Comparison of ENCODE assay signal across 29 mouse cellular contexts in genomic region chr15:67263313-67263712, GRCm38 (mm10).
DNase-seq lines count a peak whose midpoint lies in the region; ATAC-seq and TF ChIP-seq lines count a peak whose summit lies in the region.
"Had no signal": no experiment of that assay in that cellular context is flagged by ENCODE, and none has a peak within 500 bp of the region (broad histone marks: within the 10 kb centered on the region; RNA-seq: fewer than 3 reads in every experiment).

No protein-coding gene starts in this region.

- H3K9ac ChIP-seq in intestine, embryonic 14.5 days (ENCODE audit: low read length): no peak overlapping the region
- no peak overlapping the region for H3K9ac ChIP-seq in intestine, embryonic 15.5 days
- H3K9ac ChIP-seq in CH12.LX (ENCODE audit: insufficient read depth, low read depth): no peak overlapping the region
- H3K9ac ChIP-seq: embryonic facial prominence, embryonic 15.5 days; forebrain, postnatal 0 days; heart, embryonic 12.5 days; heart, embryonic 15.5 days; hindbrain, embryonic 14.5 days had no signal

- no peak for TF ChIP-seq POLR2A in CH12.LX (IDR thresholded peaks at IDR 0.05; ENCODE audit: low read depth, low read length)

- intact Hi-C loops in gastrocnemius, adult 2 months (cut with DNase I): no loop called here

- peak; percentile 51; the same call in 1 of the 2 replicates for TF ChIP-seq EP300 in CH12.LX (IDR thresholded peaks at IDR 0.05; ENCODE audit: low read length)

- no peak for TF ChIP-seq CTCF in gastrocnemius, adult 2 months (IDR thresholded peaks at IDR 0.05)
- TF ChIP-seq CTCF in CH12.LX (conservative IDR thresholded peaks at IDR 0.05 in 1 of 2, IDR thresholded peaks at IDR 0.05 in 1 of 2; ENCODE audit: low read depth in 2 of 2, low read length in 2 of 2): no peak

- H3K4me2 ChIP-seq in intestine, embryonic 14.5 days (ENCODE audit: low read length): no peak overlapping the region
- no peak overlapping the region for H3K4me2 ChIP-seq in intestine, embryonic 15.5 days (replicated peaks)
- H3K4me2 ChIP-seq in CH12.LX (ENCODE audit: insufficient read depth, low read depth, poor library complexity, severe bottlenecking): no peak overlapping the region
- H3K4me2 ChIP-seq: embryonic facial prominence, embryonic 15.5 days; heart, embryonic 12.5 days; heart, embryonic 15.5 days; hindbrain, embryonic 14.5 days had no signal

- no peaks in the 10 kb centered on the region for H3K27me3 ChIP-seq in intestine, embryonic 14.5 days (replicated peaks; ENCODE audit: control insufficient read depth, insufficient read depth, low read length)
- no peaks in the 10 kb centered on the region for H3K27me3 ChIP-seq in intestine, embryonic 15.5 days (replicated peaks)
- no peaks in the 10 kb centered on the region for H3K27me3 ChIP-seq in CH12.LX (replicated peaks)
- H3K27me3 ChIP-seq: embryonic facial prominence, embryonic 15.5 days; heart, embryonic 12.5 days; heart, embryonic 15.5 days had no signal

- no peaks in the 10 kb centered on the region for H3K79me2 ChIP-seq in CH12.LX (replicated peaks; ENCODE audit: control insufficient read depth, extremely low read depth, insufficient read depth, poor library complexity, severe bottlenecking)

- dilution Hi-C loops in CH12.LX (cut with MboI; ENCODE audit: extremely low pct_ligation_motif_present, extremely low pct_unique_long_range_greater_than_20kb, low sequenced_read_pairs): no loop called here

- H3K4me3 ChIP-seq in gastrocnemius, adult 2 months: no peak overlapping the region
- H3K4me3 ChIP-seq in intestine, embryonic 14.5 days (ENCODE audit: low read depth, low read length): no peak overlapping the region
- H3K4me3 ChIP-seq in intestine, embryonic 15.5 days (replicated peaks): no peak overlapping the region
- no peak overlapping the region for H3K4me3 ChIP-seq in CH12.LX (replicated peaks in 1 of 3; ENCODE audit: low read depth in 2 of 3, low read length in 2 of 3, poor library complexity in 1 of 3)
- H3K4me3 ChIP-seq: embryonic facial prominence, embryonic 15.5 days; heart, embryonic 12.5 days; heart, embryonic 15.5 days; hindbrain, embryonic 10.5 days had no signal

- H3K27ac ChIP-seq in gastrocnemius, adult 2 months: peak overlapping the region; percentile 35
- no peak overlapping the region for H3K27ac ChIP-seq in intestine, embryonic 14.5 days (ENCODE audit: low read depth)
- H3K27ac ChIP-seq in intestine, embryonic 15.5 days: no peak overlapping the region
- no peak overlapping the region for H3K27ac ChIP-seq in CH12.LX (ENCODE audit: insufficient read depth, low read depth)
- H3K27ac ChIP-seq: heart, embryonic 15.5 days; hindbrain, embryonic 10.5 days; hindbrain, embryonic 14.5 days; hindbrain, postnatal 0 days had no signal

- no peaks in the 10 kb centered on the region for H3K4me1 ChIP-seq in intestine, embryonic 14.5 days (replicated peaks; ENCODE audit: control insufficient read depth, insufficient read depth, low read length)
- no peaks in the 10 kb centered on the region for H3K4me1 ChIP-seq in intestine, embryonic 15.5 days (replicated peaks)
- no peaks in the 10 kb centered on the region for H3K4me1 ChIP-seq in CH12.LX (ENCODE audit: control insufficient read depth in 1 of 2, insufficient read depth in 2 of 2)
- H3K4me1 ChIP-seq: heart, embryonic 12.5 days; heart, embryonic 15.5 days; hindbrain, embryonic 10.5 days had no signal

- in situ Hi-C loops in CH12.LX (cut with MboI; ENCODE audit: low pct_ligation_motif_present, low pct_unique_long_range_greater_than_20kb, low sequenced_read_pairs): no loop called here

- H3K9me3 ChIP-seq in intestine, embryonic 14.5 days (ENCODE audit: control insufficient read depth, low read length): no peaks in the 10 kb centered on the region
- no peaks in the 10 kb centered on the region for H3K9me3 ChIP-seq in intestine, embryonic 15.5 days
- no peaks in the 10 kb centered on the region for H3K9me3 ChIP-seq in CH12.LX (replicated peaks; ENCODE audit: low read length)
- H3K9me3 ChIP-seq: embryonic facial prominence, embryonic 15.5 days; heart, embryonic 12.5 days; heart, embryonic 15.5 days; hindbrain, embryonic 10.5 days had no signal

- no peak for ATAC-seq in intestine, embryonic 14.5 days (replicated peaks; ENCODE audit: low FRiP score, low TSS enrichment, low read depth)
- no peak for ATAC-seq in intestine, embryonic 15.5 days
- ATAC-seq in CD4-positive, CD25-positive, alpha-beta regulatory T cell, adult 4 months: no peak
- ATAC-seq: activated CD4-positive, CD25-positive, alpha-beta regulatory T cell, adult 4 months; forebrain, embryonic 14.5 days; forebrain, postnatal 0 days; hindbrain, postnatal 0 days; inflammation-experienced regulatory T-cells, adult 6 months had no signal

- no peak for TF ChIP-seq RAD21 in CH12.LX (IDR thresholded peaks at IDR 0.05; ENCODE audit: low read depth, low read length)

- 69% methylated on average over 2 of the region's 2 CpGs for WGBS in intestine, embryonic 14.5 days
- 74% methylated on average over 2 of the region's 2 CpGs for WGBS in intestine, embryonic 15.5 days

- no peak for DNase-seq in gastrocnemius, adult 2 months
- no peak for DNase-seq in gastrocnemius, adult 8-10 months (ENCODE audit: low spot score in 2 of 2)
- DNase-seq in intestine, embryonic 14.5 days (ENCODE audit: low spot score): peak; percentile 3
- no peak for DNase-seq in CH12.LX (ENCODE audit: extremely low read depth)
- DNase-seq in forelimb bud, embryonic 11.5 days (ENCODE audit: low read depth, low spot score): peak; percentile 6
- DNase-seq in adrenal gland, postnatal 14 days: no peak
- DNase-seq: adrenal gland, adult 8-10 months; adrenal gland, postnatal 36 days; B cell, adult 2 months; cerebellum, adult 11 months; cerebellum, adult 2 months; cerebellum, adult 9-11 months; cerebellum, postnatal 36 days; embryo, embryonic 11 days; forebrain, postnatal 0 days; gastrocnemius, postnatal 14 days; heart, postnatal 36 days; kidney, adult 18-20 months had no signal

- no peaks in the 10 kb centered on the region for H3K36me3 ChIP-seq in intestine, embryonic 14.5 days (ENCODE audit: control insufficient read depth, insufficient read depth, low read length)
- H3K36me3 ChIP-seq in intestine, embryonic 15.5 days: no peaks in the 10 kb centered on the region
- no peaks in the 10 kb centered on the region for H3K36me3 ChIP-seq in CH12.LX (replicated peaks in 1 of 2; ENCODE audit: control insufficient read depth in 1 of 2, insufficient read depth in 1 of 2, low read length in 1 of 2)
- H3K36me3 ChIP-seq: embryonic facial prominence, embryonic 15.5 days; heart, embryonic 12.5 days; heart, embryonic 15.5 days; hindbrain, embryonic 10.5 days had no signal

TF ChIP-seq in CH12.LX, 34 proteins besides CTCF, POLR2A, EP300 and RAD21:
- TF ChIP-seq GABPA (IDR thresholded peaks at IDR 0.05; ENCODE audit: insufficient replicate concordance, low read depth, low read length) (no peak), IRF4 (IDR thresholded peaks at IDR 0.05; ENCODE audit: low read depth, low read length) (peak; percentile 44; the same call in 1 of the 2 replicates)
TF ChIP-seq in CH12.LX: peak in this region for 1.

Comparison
In these comparisons a context has a peak if more than half of its experiments do, and no peak if none do; other contexts are left out.
1. DNase-seq: peak in intestine, embryonic 14.5 days (single experiment) and forelimb bud, embryonic 11.5 days (single experiment); none in gastrocnemius, adult 2 months (single experiment), gastrocnemius, adult 8-10 months (0 of 2), CH12.LX (single experiment) and adrenal gland, postnatal 14 days (single experiment).